Comparison of ENCODE assay signal across 1 mouse cellular context in genomic region chr9:119192202-119192990, GRCm38 (mm10).
TF ChIP-seq lines count a peak whose summit lies in the region.

No protein-coding gene starts in this region.

TF ChIP-seq in MEL, 35 proteins besides CTCF, POLR2A, EP300 and RAD21:
- no peak for TF ChIP-seq POLR2AphosphoS5 (IDR thresholded peaks at IDR 0.05; ENCODE audit: borderline replicate concordance, low read depth, low read length)
- no peak for TF ChIP-seq MAZ (IDR thresholded peaks at IDR 0.05; ENCODE audit: low read depth, low read length)
- TF ChIP-seq MXI1 (IDR thresholded peaks at IDR 0.05; ENCODE audit: low read depth, low read length), result no peak
- no peak for TF ChIP-seq CHD2 (IDR thresholded peaks at IDR 0.05; ENCODE audit: low read length)
- no peak for TF ChIP-seq GABPA (IDR thresholded peaks at IDR 0.05; ENCODE audit: low read depth, low read length)
- peak; percentile 27; the same call in 1 of the 2 replicates for TF ChIP-seq ZC3H11A (IDR thresholded peaks at IDR 0.05; ENCODE audit: low read depth, low read length)
- no peak for TF ChIP-seq TCF12 (IDR thresholded peaks at IDR 0.05; ENCODE audit: low read depth, low read length)
- no peak for TF ChIP-seq ETS1 (IDR thresholded peaks at IDR 0.05; ENCODE audit: low read depth, low read length)
- no peak for TF ChIP-seq POLR2AphosphoS2 (IDR thresholded peaks at IDR 0.05; ENCODE audit: low read length)
- TF ChIP-seq BHLHE40 (IDR thresholded peaks at IDR 0.05; ENCODE audit: borderline replicate concordance, low read depth, low read length), result no peak
- peak; percentile 54 for TF ChIP-seq SMC3 (IDR thresholded peaks at IDR 0.05; ENCODE audit: low read depth, low read length)
